Mouse (Mus musculus) small intestine, adult 2 months (tissue): Measurements from ENCODE around the gene Hnf1a.

Source experiments
- CTCF ChIP-seq: fragments of 200-500 bp; IDR thresholded peaks from 2 replicates; pipeline ENCODE4 v1.5.1; 2012; ENCODE audit warnings: low read depth, mild to moderate bottlenecking, control low read depth, inconsistent platforms, low read length, moderate library complexity, mixed read lengths; ENCODE audit not compliant: insufficient replicate concordance, insufficient read length; ENCODE audit errors: extremely low read depth
- POLR2A ChIP-seq: fragments of 200-500 bp; IDR thresholded peaks from 2 replicates; pipeline ENCODE4 v1.6.1; 2012; ENCODE audit warnings: low read depth, mild to moderate bottlenecking, control low read depth, inconsistent platforms, low read length, moderate library complexity

- TF ChIP-seq POLR2A (no peak), CTCF (no peak)
These were observed 37.4 kb upstream of the Hnf1a start for GRCm38 (mm10) chr5:115008307-115008706.
